Mouse (Mus musculus): ENCODE data around the gene Nefh.

GRCm38 (mm10) chr11:4973871-4974256, 26.0 kb upstream of the Nefh start:
- TF ChIP-seq POLR2A (IDR thresholded peaks at IDR 0.05; ENCODE audit: borderline replicate concordance, low read depth, low read length) (no peak), CTCF (IDR thresholded peaks at IDR 0.05; ENCODE audit: low read depth, low read length) (no peak)

All from bone marrow macrophage, adult 2 months (primary cell).